Mouse (Mus musculus) layer of hippocampus, postnatal 10 days (tissue): Measurements from ENCODE around the gene Abraxas1. TPM values are rescaled to one million over a fixed set of nuclear protein-coding genes. Genes with fewer than 3 reads are reported as not detected.

Experiments
- DNase-seq, 2 experiments: peaks; one replicate each; pipeline ENCODE4 v3.0.0; 2021; ENCODE audit warnings: low spot score in 2 of 2
- long read RNA-seq: library from polyadenylated mRNA; stranded (forward); transcript quantifications from one replicate; pipeline ENCODE4 v2.0.0, GENCODE M21; 2023
- total RNA-seq, 2 experiments: library from RNA; stranded (reverse); gene quantifications; 2 replicates each; pipeline ENCODE4 v1.2.3; 2021

Gene Abraxas1
- total RNA-seq = 1 to 10 TPM; 5.9 to 6.1 TPM
- long read RNA-seq, partial matches to known transcripts = 0 of 4 reads
- long read RNA-seq, other reads (novel, unspliced or antisense) = 2 of 4 reads

GRCm38 (mm10) chr5:100820483-100821184 is at the start of gene Abraxas1:
TSS of gene Abraxas1 (minus strand) at chr5:100820965.
- DNase-seq = peak; percentile 76 to 87

GRCm38 (mm10) chr5:100869197-100869895 is 48.6 kb upstream of the Abraxas1 start:
- DNase-seq = no peak

- DNase-seq = peak; percentile 14 to 37
These were observed 45.4 kb upstream of the Abraxas1 start for GRCm38 (mm10) chr5:100866183-100866582.

GRCm38 (mm10) chr5:100864438-100864837 is 43.7 kb upstream of the Abraxas1 start:
- no peak for DNase-seq

GRCm38 (mm10) chr5:100863091-100863490 is 42.3 kb upstream of the Abraxas1 start:
- DNase-seq = no peak

GRCm38 (mm10) chr5:100861811-100862210 is 41.0 kb upstream of the Abraxas1 start:
- no peak for DNase-seq

GRCm38 (mm10) chr5:100861140-100861539 is 40.4 kb upstream of the Abraxas1 start:
- DNase-seq = no peak

- DNase-seq = no peak
These were observed 39.8 kb upstream of the Abraxas1 start for GRCm38 (mm10) chr5:100860417-100861053.

- no peak for DNase-seq
These were observed 35.8 kb upstream of the Abraxas1 start for GRCm38 (mm10) chr5:100856552-100856951.

GRCm38 (mm10) chr5:100853963-100854362 is 33.2 kb upstream of the Abraxas1 start:
- no peak for DNase-seq

- DNase-seq = no peak
These were observed 26.4 kb upstream of the Abraxas1 start for GRCm38 (mm10) chr5:100847143-100847542.

GRCm38 (mm10) chr5:100846599-100846920 is 25.8 kb upstream of the Abraxas1 start:
- DNase-seq = no peak

GRCm38 (mm10) chr5:100845848-100846598 is 25.3 kb upstream of the Abraxas1 start:
- DNase-seq = peak; percentile 28 to 40

- peak in 1 of 2 experiments; percentile 26 for DNase-seq
These were observed 24.7 kb upstream of the Abraxas1 start, which contains the start of gene Gpat3 for GRCm38 (mm10) chr5:100845485-100845847. TSS of gene Gpat3 (plus strand) at chr5:100845713.

GRCm38 (mm10) chr5:100844485-100844884 is 23.7 kb upstream of the Abraxas1 start:
- no peak for DNase-seq

GRCm38 (mm10) chr5:100837907-100838306 is 17.1 kb upstream of the Abraxas1 start:
- DNase-seq = no peak

- DNase-seq = no peak
These were observed 15.2 kb upstream of the Abraxas1 start for GRCm38 (mm10) chr5:100835862-100836538.

- DNase-seq = no peak
These were observed 13.1 kb upstream of the Abraxas1 start for GRCm38 (mm10) chr5:100833841-100834240.

- DNase-seq = no peak
These were observed 11.9 kb upstream of the Abraxas1 start for GRCm38 (mm10) chr5:100832680-100833079.

GRCm38 (mm10) chr5:100828701-100829100 is 7.9 kb upstream of the Abraxas1 start:
- DNase-seq = no peak

- DNase-seq = no peak
These were observed 5.8 kb upstream of the Abraxas1 start for GRCm38 (mm10) chr5:100826531-100826930.
